Mouse (Mus musculus): ENCODE data around the gene Lypd6b. TPM values are rescaled to one million over a fixed set of nuclear protein-coding genes. Genes with fewer than 3 reads are reported as not detected.

Gene Lypd6b
- polyA plus RNA-seq (2021; fragmentation: Nextera tagmentation), result 2.9 and 3.2 TPM in 2 replicates
- long read RNA-seq, experiment 1, partial matches to known transcripts, result 0 of 5 reads
- long read RNA-seq, experiment 1, other reads (novel, unspliced or antisense), result 5 of 5 reads
- long read RNA-seq, experiment 2, partial matches to known transcripts, result 7 of 63 reads
- long read RNA-seq, experiment 2, other reads (novel, unspliced or antisense), result 56 of 63 reads

DNA sequence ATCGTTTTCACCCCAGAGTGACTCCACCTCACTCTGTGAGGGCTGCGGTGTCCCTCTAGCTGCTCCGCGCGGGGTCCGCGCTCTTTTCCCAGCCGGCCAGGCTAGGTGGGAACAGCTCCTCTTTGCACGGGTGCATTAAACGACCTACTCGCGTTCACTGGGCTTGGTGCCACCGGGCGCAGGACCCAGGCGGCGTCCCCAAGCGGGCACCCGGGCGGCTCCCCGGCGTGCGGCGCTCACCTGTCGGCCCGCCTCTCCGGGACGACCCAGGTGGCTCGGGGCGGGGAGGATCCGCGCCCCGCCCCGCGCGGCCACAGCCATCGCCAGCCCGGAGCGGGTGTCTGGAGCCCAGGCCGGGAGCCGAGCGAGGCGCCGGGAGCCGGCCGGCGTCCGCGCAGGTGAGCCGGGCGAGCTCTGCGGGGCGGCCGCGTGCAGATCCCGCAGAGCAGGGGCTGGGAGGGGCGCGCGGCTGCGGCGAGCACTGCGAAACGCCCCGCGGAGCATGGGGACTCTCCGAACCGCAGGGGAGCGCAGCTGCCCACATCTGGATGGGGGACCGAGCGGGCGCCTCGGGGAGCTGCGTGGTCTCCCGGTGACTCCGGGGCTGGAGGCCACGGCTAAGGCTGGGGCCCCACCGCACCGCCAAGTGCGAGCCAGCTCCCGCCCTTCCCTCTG is at the start of gene Lypd6b:
Lypd6b (plus strand) TSS at position 313 of the 675 bp plus-strand sequence.

Other genes starting within 250 kb of the Lypd6b start
- 152 and 184 TPM in 2 replicates for gene Kif5c, start 168.4 kb upstream of the Lypd6b start, polyA plus RNA-seq (2021; fragmentation: Nextera tagmentation)